Mouse (Mus musculus) kidney, embryonic 15.5 days (tissue): ENCODE measurements around the gene Angel2. TPM values are rescaled to one million over a fixed set of nuclear protein-coding genes. Genes with fewer than 3 reads are reported as not detected.
A peak's percentile ranks its signal among the peaks of the same experiment; 100 is the strongest.

Source experiments
- ATAC-seq: fragments of 200-750 bp; cut with Nextera tagmentation; replicated peaks from 2 replicates; pipeline ENCODE4 v1.8.0; 2017; ENCODE audit warnings: moderate TSS enrichment; ENCODE audit not compliant: low FRiP score
- H3K27ac ChIP-seq: fragments of 300-500 bp; sonication (generic); 2 replicates; pipeline ENCODE4 v1.5.1; 2015; ENCODE audit warnings: mild to moderate bottlenecking, inconsistent platforms
- H3K27me3 ChIP-seq: fragments of 300-500 bp; sonication (generic); 2 replicates; pipeline ENCODE4 v1.6.1; 2015; ENCODE audit warnings: inconsistent platforms
- H3K36me3 ChIP-seq: fragments of 300-500 bp; sonication (generic); 2 replicates; pipeline ENCODE4 v1.6.1; 2015; ENCODE audit warnings: inconsistent platforms
- H3K4me1 ChIP-seq: fragments of 300-500 bp; sonication (generic); 2 replicates; pipeline ENCODE4 v1.6.1; 2015; ENCODE audit warnings: inconsistent platforms
- H3K4me2 ChIP-seq: fragments of 300-500 bp; sonication (generic); 2 replicates; pipeline ENCODE4 v1.6.1; 2015; ENCODE audit warnings: moderate library complexity, mild to moderate bottlenecking, inconsistent platforms
- H3K4me3 ChIP-seq: fragments of 300-500 bp; sonication (generic); replicated peaks from 2 replicates; pipeline ENCODE4 v1.5.1; 2015; ENCODE audit warnings: mild to moderate bottlenecking, inconsistent platforms
- H3K9ac ChIP-seq: fragments of 300-500 bp; sonication (generic); 2 replicates; pipeline ENCODE4 v1.6.1; 2015; ENCODE audit warnings: mild to moderate bottlenecking, inconsistent platforms
- H3K9me3 ChIP-seq: fragments of 300-500 bp; sonication (generic); replicated peaks from 2 replicates; pipeline ENCODE4 v1.6.1; 2016; ENCODE audit warnings: inconsistent platforms
- WGBS: fragments of 180-500 bp; shearing (Covaris S2); methylation state at CpG from one replicate; pipeline ENCODE4 v1.1.7; 2015; ENCODE audit warnings: mixed read lengths; 5-methylcytosine and 5-hydroxymethylcytosine counted together
- polyA plus RNA-seq: library from polyadenylated mRNA; unstranded; fragments of >200 nt; fragmentation: Nextera tagmentation; extraction: Ambion mirVana; gene quantifications from 2 replicates; pipeline ENCODE4 v1.2.1, GENCODE M21; 2015

Gene Angel2
- polyA plus RNA-seq, 1 experiment from 2014 or later = 45.7 TPM

GRCm38 (mm10) chr1:190910836-190911235, 14.1 kb upstream of the Angel2 start:
- Histone ChIP-seq H3K4me2 (peak overlapping the region; percentile 89), H3K27ac (no peak overlapping the region), H3K4me1 (peaks cover 16% of the 10 kb centered on the region), H3K9me3 (no peaks in the 10 kb centered on the region), H3K27me3 (no peaks in the 10 kb centered on the region), H3K4me3 (peak overlapping the region; percentile 73), H3K36me3 (no peaks in the 10 kb centered on the region), H3K9ac (peak overlapping the region; percentile 70)
- WGBS = 73% methylated on average over 6 of the region's 6 CpGs
- ATAC-seq = no peak

GRCm38 (mm10) chr1:190911415-190912123, 13.3 kb upstream of the Angel2 start, which contains the start of gene Rps6kc1:
TSS of gene Rps6kc1 (minus strand) at chr1:190911770.
- under 1% methylated on average over 47 of the region's 47 CpGs for WGBS
- H3K9ac ChIP-seq = peak within 1 kb of the TSS; percentile 70

GRCm38 (mm10) chr1:190912623-190913022, 12.3 kb upstream of the Angel2 start:
- WGBS = 52% methylated on average over 1 of the region's 1 CpGs
- Histone ChIP-seq H3K27ac (no peak overlapping the region), H3K4me2 (no peak overlapping the region), H3K9me3 (no peaks in the 10 kb centered on the region), H3K4me3 (no peak overlapping the region), H3K27me3 (no peaks in the 10 kb centered on the region), H3K4me1 (peaks cover 16% of the 10 kb centered on the region), H3K36me3 (no peaks in the 10 kb centered on the region), H3K9ac (no peak overlapping the region)
- no peak for ATAC-seq

More at GRCm38 (mm10) chr1:190911415-190912123, 13.3 kb upstream of the Angel2 start, which contains the start of gene Rps6kc1:
- H3K4me3 ChIP-seq = peak within 1 kb of the TSS; percentile 73
- no peaks in the 10 kb centered on the region for H3K36me3 ChIP-seq
- peaks cover 16% of the 10 kb centered on the region for H3K4me1 ChIP-seq
- H3K27ac ChIP-seq = peak within 1 kb of the TSS; percentile 28
- no peaks in the 10 kb centered on the region for H3K9me3 ChIP-seq
- peak; percentile 95 for ATAC-seq
- H3K27me3 ChIP-seq = no peaks in the 10 kb centered on the region
- peak within 1 kb of the TSS; percentile 89 for H3K4me2 ChIP-seq

GRCm38 (mm10) chr1:190918938-190919337, 6.0 kb upstream of the Angel2 start:
- Histone ChIP-seq H3K36me3 (no peaks in the 10 kb centered on the region), H3K4me1 (no peaks in the 10 kb centered on the region), H3K27me3 (no peaks in the 10 kb centered on the region), H3K9me3 (no peaks in the 10 kb centered on the region), H3K4me3 (no peak overlapping the region), H3K4me2 (no peak overlapping the region), H3K9ac (no peak overlapping the region), H3K27ac (no peak overlapping the region)
- 67% methylated on average over 7 of the region's 7 CpGs for WGBS
- ATAC-seq = no peak

GRCm38 (mm10) chr1:190919725-190920469, 5.0 kb upstream of the Angel2 start:
- no peaks in the 10 kb centered on the region for H3K27me3 ChIP-seq
- 65% methylated on average over 8 of the region's 8 CpGs for WGBS
- H3K4me3 ChIP-seq = no peak overlapping the region
- H3K4me1 ChIP-seq = no peaks in the 10 kb centered on the region
- no peaks in the 10 kb centered on the region for H3K36me3 ChIP-seq
- ATAC-seq = no peak
- H3K9me3 ChIP-seq = no peaks in the 10 kb centered on the region
- no peak overlapping the region for H3K27ac ChIP-seq
- H3K9ac ChIP-seq = no peak overlapping the region
- H3K4me2 ChIP-seq = no peak overlapping the region

- Histone ChIP-seq H3K4me3 (0 out of 2 replicates have a peak overlapping the region, but pooled peaks have one; percentile 71), H3K9ac (no peak overlapping the region), H3K36me3 (no peaks in the 10 kb centered on the region), H3K4me1 (peaks cover 16% of the 10 kb centered on the region), H3K27me3 (no peaks in the 10 kb centered on the region), H3K4me2 (0 out of 2 replicates have a peak overlapping the region, but pooled peaks have one; percentile 64), H3K27ac (no peak overlapping the region), H3K9me3 (no peaks in the 10 kb centered on the region)
- WGBS = 81% methylated on average over 3 of the region's 3 CpGs
- ATAC-seq = no peak
These were observed 2.4 kb downstream of the Angel2 start for GRCm38 (mm10) chr1:190927311-190927710.

- peaks cover 16% of the 10 kb centered on the region for H3K4me1 ChIP-seq
- peak overlapping the region; percentile 71 for H3K4me3 ChIP-seq
- H3K27ac ChIP-seq = peak overlapping the region; percentile 99
- H3K9me3 ChIP-seq = no peaks in the 10 kb centered on the region
- peak overlapping the region; percentile 64 for H3K4me2 ChIP-seq
- H3K9ac ChIP-seq = peak overlapping the region; percentile 81
- ATAC-seq = no peak
- no peaks in the 10 kb centered on the region for H3K27me3 ChIP-seq
- peaks cover 2% of the 10 kb centered on the region; the same call in 1 of the 2 replicates for H3K36me3 ChIP-seq
- WGBS = 17% methylated on average over 16 of the region's 16 CpGs
These were observed 2.9 kb downstream of the Angel2 start for GRCm38 (mm10) chr1:190927751-190928369.

- H3K9ac ChIP-seq = peak overlapping the region; percentile 81
- peaks cover 5% of the 10 kb centered on the region for H3K36me3 ChIP-seq
- peak overlapping the region; percentile 64 for H3K4me2 ChIP-seq
- H3K9me3 ChIP-seq = no peaks in the 10 kb centered on the region
- peak overlapping the region; percentile 99 for H3K27ac ChIP-seq
- WGBS = under 1% methylated on average over 53 of the region's 79 CpGs
- peak overlapping the region; percentile 71 for H3K4me3 ChIP-seq
- H3K27me3 ChIP-seq = no peaks in the 10 kb centered on the region
- peaks cover 16% of the 10 kb centered on the region for H3K4me1 ChIP-seq
- peak; percentile 98 for ATAC-seq
These were observed 3.6 kb downstream of the Angel2 start for GRCm38 (mm10) chr1:190928370-190929009.

- peak; percentile 31 for ATAC-seq
- H3K4me3 ChIP-seq = peak overlapping the region; percentile 71
- no peaks in the 10 kb centered on the region for H3K9me3 ChIP-seq
- H3K9ac ChIP-seq = peak overlapping the region; percentile 81
- WGBS = 7% methylated on average over 27 of the region's 27 CpGs
- H3K4me2 ChIP-seq = peak overlapping the region; percentile 64
- peaks cover 16% of the 10 kb centered on the region for H3K4me1 ChIP-seq
- peak overlapping the region; percentile 99 for H3K27ac ChIP-seq
- H3K27me3 ChIP-seq = no peaks in the 10 kb centered on the region
- peaks cover 12% of the 10 kb centered on the region for H3K36me3 ChIP-seq
These were observed 4.2 kb downstream of the Angel2 start for GRCm38 (mm10) chr1:190929010-190929695.

- H3K4me3 ChIP-seq = no peak overlapping the region
- H3K4me1 ChIP-seq = peaks cover 16% of the 10 kb centered on the region
- 89% methylated on average over 6 of the region's 6 CpGs for WGBS
- no peak overlapping the region for H3K27ac ChIP-seq
- H3K9ac ChIP-seq = no peak overlapping the region
- H3K27me3 ChIP-seq = no peaks in the 10 kb centered on the region
- no peaks in the 10 kb centered on the region for H3K9me3 ChIP-seq
- ATAC-seq = no peak
- no peak overlapping the region for H3K4me2 ChIP-seq
- peaks cover 22% of the 10 kb centered on the region for H3K36me3 ChIP-seq
These were observed 5.3 kb downstream of the Angel2 start for GRCm38 (mm10) chr1:190930181-190930580.

GRCm38 (mm10) chr1:190939803-190940202, 14.9 kb downstream of the Angel2 start:
- ATAC-seq = no peak
- no peak overlapping the region for H3K9ac ChIP-seq
- H3K27ac ChIP-seq = no peak overlapping the region
- WGBS = 90% methylated on average over 7 of the region's 7 CpGs
- no peaks in the 10 kb centered on the region for H3K4me1 ChIP-seq
- H3K27me3 ChIP-seq = no peaks in the 10 kb centered on the region
- peaks cover 90% of the 10 kb centered on the region for H3K36me3 ChIP-seq
- H3K9me3 ChIP-seq = no peaks in the 10 kb centered on the region
- H3K4me3 ChIP-seq = no peak overlapping the region
- H3K4me2 ChIP-seq = no peak overlapping the region
